Mouse (Mus musculus) small intestine, adult 2 months (tissue): Measurements from ENCODE around the gene Smarce1. TPM values are rescaled to one million over a fixed set of nuclear protein-coding genes. Genes with fewer than 3 reads are reported as not detected.

Source experiments
- H3K27ac ChIP-seq: fragments of 200-500 bp; 2 replicates; pipeline ENCODE4 v1.5.1; 2012; ENCODE audit warnings: low read depth, low read length, control low read depth, inconsistent platforms; ENCODE audit not compliant: insufficient read depth
- H3K27me3 ChIP-seq: fragments of 200-500 bp; 2 replicates; pipeline ENCODE4 v1.6.1; 2012; ENCODE audit warnings: mild to moderate bottlenecking, moderate library complexity, low read length, inconsistent platforms; ENCODE audit not compliant: control insufficient read depth, insufficient read depth
- H3K36me3 ChIP-seq: fragments of 200-500 bp; 2 replicates; pipeline ENCODE4 v1.6.1; 2012; ENCODE audit warnings: mild to moderate bottlenecking, low read length, control low read depth, inconsistent platforms; ENCODE audit not compliant: control insufficient read depth, insufficient read depth
- H3K4me1 ChIP-seq: fragments of 200-500 bp; 2 replicates; pipeline ENCODE4 v1.6.1; 2012; ENCODE audit warnings: low read length, inconsistent platforms, mixed read lengths; ENCODE audit not compliant: control insufficient read depth, insufficient read depth, insufficient read length
- H3K4me3 ChIP-seq: fragments of 200-500 bp; 2 replicates; pipeline ENCODE4 v1.5.1; 2012; ENCODE audit warnings: low read depth, mild to moderate bottlenecking, control low read depth, inconsistent platforms, low read length, moderate library complexity
- CTCF ChIP-seq: fragments of 200-500 bp; IDR thresholded peaks from 2 replicates; pipeline ENCODE4 v1.5.1; 2012; ENCODE audit warnings: low read depth, mild to moderate bottlenecking, control low read depth, inconsistent platforms, low read length, moderate library complexity, mixed read lengths; ENCODE audit not compliant: insufficient replicate concordance, insufficient read length; ENCODE audit errors: extremely low read depth
- POLR2A ChIP-seq: fragments of 200-500 bp; IDR thresholded peaks from 2 replicates; pipeline ENCODE4 v1.6.1; 2012; ENCODE audit warnings: low read depth, mild to moderate bottlenecking, control low read depth, inconsistent platforms, low read length, moderate library complexity
- WGBS: fragments of 180-500 bp; shearing (Covaris S2); methylation state at CpG from one replicate; pipeline ENCODE4 v1.1.7; 2018; 5-methylcytosine and 5-hydroxymethylcytosine counted together
- polyA plus RNA-seq: library from polyadenylated mRNA; depleted of rRNA; stranded (reverse); fragments of >200 nt; gene quantifications from 2 replicates; pipeline ENCODE4 v1.2.3, GENCODE M21; 2012

The Smarce1 gene
- polyA plus RNA-seq, 1 experiment, result 6.9 TPM

GRCm38 (mm10) chr11:99265220-99265619 is 34.4 kb upstream of the Smarce1 start:
- Histone ChIP-seq H3K27ac (no peak overlapping the region), H3K4me3 (no peak overlapping the region), H3K4me1 (no peaks in the 10 kb centered on the region), H3K36me3 (no peaks in the 10 kb centered on the region), H3K27me3 (no peaks in the 10 kb centered on the region)
- TF ChIP-seq CTCF (no peak), POLR2A (no peak)
- WGBS, result 63% methylated on average over 9 of the region's 9 CpGs

- H3K4me3 ChIP-seq, result no peak overlapping the region
- H3K27ac ChIP-seq, result no peak overlapping the region
- no peaks in the 10 kb centered on the region for H3K36me3 ChIP-seq
- H3K27me3 ChIP-seq, result no peaks in the 10 kb centered on the region
- H3K4me1 ChIP-seq, result no peaks in the 10 kb centered on the region
- TF ChIP-seq CTCF (peak; percentile 13; the same call in 1 of the 2 replicates), POLR2A (no peak)
- WGBS, result 81% methylated on average over 4 of the region's 4 CpGs
These were observed 25.4 kb upstream of the Smarce1 start for GRCm38 (mm10) chr11:99256213-99256612.

DNA sequence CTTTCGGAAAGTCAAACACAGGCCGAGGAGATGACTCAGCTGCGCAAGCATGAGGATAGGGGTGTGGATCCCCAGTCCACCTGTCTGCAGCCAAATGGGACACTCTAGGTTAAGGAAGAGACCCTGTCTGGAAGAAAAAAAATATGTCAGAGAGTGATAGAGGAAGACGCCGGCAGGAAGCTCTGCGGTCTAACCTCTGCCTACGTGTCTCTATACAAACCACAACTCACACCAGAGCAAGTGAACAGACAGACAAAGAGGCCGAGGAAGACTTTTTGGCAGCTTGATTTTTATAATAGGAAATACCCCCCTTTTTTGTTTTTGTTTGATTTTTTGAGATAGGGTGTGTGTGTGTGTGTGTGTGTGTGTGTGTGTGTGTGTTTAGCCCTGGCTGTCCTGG is 24.5 kb upstream of the Smarce1 start:
- no peak overlapping the region for H3K27ac ChIP-seq
- WGBS, result 86% methylated on average over 8 of the region's 8 CpGs
- no peak overlapping the region for H3K4me3 ChIP-seq
- no peak for TF ChIP-seq POLR2A
- TF ChIP-seq CTCF, result no peak
- H3K4me1 ChIP-seq, result no peaks in the 10 kb centered on the region
- no peaks in the 10 kb centered on the region for H3K36me3 ChIP-seq
- no peaks in the 10 kb centered on the region for H3K27me3 ChIP-seq

GRCm38 (mm10) chr11:99253893-99254292 is 23.1 kb upstream of the Smarce1 start:
- Histone ChIP-seq H3K4me3 (no peak overlapping the region), H3K27me3 (no peaks in the 10 kb centered on the region), H3K36me3 (no peaks in the 10 kb centered on the region), H3K4me1 (no peaks in the 10 kb centered on the region), H3K27ac (no peak overlapping the region)
- no peak for TF ChIP-seq POLR2A
- TF ChIP-seq CTCF, result no peak
- 58% methylated on average over 2 of the region's 2 CpGs for WGBS

DNA sequence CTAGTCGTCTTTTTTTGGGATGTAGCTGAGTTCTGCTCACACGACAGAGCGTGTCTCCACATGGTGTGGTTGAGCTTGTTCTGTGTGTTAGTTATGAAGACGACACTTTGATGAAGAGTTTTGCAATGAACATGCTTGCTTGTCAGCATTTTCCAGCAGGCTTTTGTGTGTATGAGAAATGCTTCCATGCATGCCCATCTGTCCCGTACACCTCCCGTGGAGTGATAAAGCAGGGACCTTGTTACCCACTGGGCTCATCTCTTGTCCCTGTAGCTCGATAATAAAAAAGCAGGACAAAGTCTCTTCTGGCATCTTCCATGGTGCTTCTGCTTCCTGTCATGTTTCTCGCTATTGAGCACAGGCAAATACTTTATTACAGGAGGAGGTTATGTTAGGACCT is 21.9 kb upstream of the Smarce1 start:
- Histone ChIP-seq H3K4me1 (no peaks in the 10 kb centered on the region), H3K27me3 (no peaks in the 10 kb centered on the region), H3K36me3 (no peaks in the 10 kb centered on the region), H3K27ac (no peak overlapping the region), H3K4me3 (no peak overlapping the region)
- WGBS, result 56% methylated on average over 8 of the region's 8 CpGs
- no peak for TF ChIP-seq CTCF
- TF ChIP-seq POLR2A, result no peak

DNA sequence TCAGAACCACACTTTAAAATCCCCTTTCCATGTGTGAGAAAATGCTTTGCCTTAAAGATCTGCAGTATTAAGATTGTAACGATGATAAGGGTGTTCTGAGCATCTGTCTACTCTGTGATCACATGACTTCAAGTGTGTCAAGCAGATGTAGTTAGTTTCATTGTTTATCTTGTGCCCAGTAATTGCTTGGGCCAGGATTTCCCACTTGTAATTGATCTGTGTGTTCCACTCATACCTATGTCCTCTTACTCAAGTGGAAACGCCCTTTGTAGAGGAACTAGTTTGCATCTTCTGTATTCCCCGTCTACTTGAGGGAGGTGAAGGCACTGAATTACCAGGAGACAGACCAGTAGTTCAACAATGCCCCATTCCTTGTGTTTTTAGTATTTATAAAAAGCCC is 19.8 kb upstream of the Smarce1 start:
- TF ChIP-seq POLR2A (no peak), CTCF (no peak)

GRCm38 (mm10) chr11:99250241-99250640 is 19.4 kb upstream of the Smarce1 start:
- no peak overlapping the region for H3K27ac ChIP-seq
- no peak overlapping the region for H3K4me3 ChIP-seq
- TF ChIP-seq CTCF (no peak), POLR2A (no peak)
- no peaks in the 10 kb centered on the region for H3K36me3 ChIP-seq
- 44% methylated on average over 5 of the region's 5 CpGs for whole genome bisulfite sequencing
- no peaks in the 10 kb centered on the region for H3K4me1 ChIP-seq
- no peaks in the 10 kb centered on the region for H3K27me3 ChIP-seq

More for the DNA sequence above, 19.8 kb upstream of the Smarce1 start:
- H3K36me3 ChIP-seq, result no peaks in the 10 kb centered on the region
- 24% methylated on average over 3 of the region's 3 CpGs for WGBS
- no peaks in the 10 kb centered on the region for H3K4me1 ChIP-seq
- no peak overlapping the region for H3K27ac ChIP-seq
- H3K4me3 ChIP-seq, result no peak overlapping the region
- H3K27me3 ChIP-seq, result no peaks in the 10 kb centered on the region

DNA sequence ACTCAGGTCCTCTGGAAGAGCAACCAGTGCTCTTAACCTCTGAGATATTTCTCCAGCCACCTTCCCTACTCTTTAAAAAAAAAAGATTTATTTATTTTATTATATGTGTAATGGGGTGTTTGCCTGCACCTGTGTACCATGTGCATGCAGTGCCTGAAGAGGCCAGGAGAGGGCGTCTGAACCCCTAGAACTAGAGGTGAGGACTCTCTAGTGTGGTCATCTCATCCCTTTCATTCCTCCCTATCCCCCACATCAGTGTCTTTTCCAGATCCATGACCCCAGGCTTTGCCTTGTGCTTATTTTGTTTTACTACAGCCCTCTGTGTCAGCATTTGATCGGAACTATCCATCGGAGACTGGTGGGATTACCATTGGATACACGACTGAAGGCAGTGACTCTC is 18.3 kb upstream of the Smarce1 start:
- peak; percentile 33; the same call in 1 of the 2 replicates for TF ChIP-seq CTCF
- TF ChIP-seq POLR2A, result no peak
- WGBS, result 58% methylated on average over 4 of the region's 4 CpGs
- Histone ChIP-seq H3K4me1 (no peaks in the 10 kb centered on the region), H3K36me3 (no peaks in the 10 kb centered on the region), H3K4me3 (no peak overlapping the region), H3K27me3 (no peaks in the 10 kb centered on the region), H3K27ac (no peak overlapping the region)
